Mouse (Mus musculus) C2C12 (cell line): Measurements from ENCODE around the gene Shf. TPM values are rescaled to one million over a fixed set of nuclear protein-coding genes. Genes with fewer than 3 reads are reported as not detected.

Source experiments
- H3K27me3 ChIP-seq: one replicate; pipeline ENCODE4 v1.6.1; 2011; ENCODE audit not compliant: control insufficient read depth, insufficient read depth, insufficient read length
- H3K36me3 ChIP-seq: one replicate; pipeline ENCODE4 v1.6.1; 2011; ENCODE audit not compliant: control insufficient read depth, insufficient read depth
- H3K4me3 ChIP-seq: one replicate; pipeline ENCODE4 v1.5.1; 2011; ENCODE audit warnings: mild to moderate bottlenecking, control low read depth; ENCODE audit not compliant: poor library complexity, insufficient read depth, severe bottlenecking
- H3K79me2 ChIP-seq: one replicate; pipeline ENCODE4 v1.6.1; 2011; ENCODE audit not compliant: control insufficient read depth, insufficient read depth
- H3K79me3 ChIP-seq: one replicate; pipeline ENCODE4 v1.6.1; 2011; ENCODE audit warnings: low read depth, control low read depth
- H3ac ChIP-seq: one replicate; pipeline ENCODE3; 2011; ENCODE audit warnings: low read depth; ENCODE audit not compliant: control insufficient read depth, insufficient read length
- CEBPB ChIP-seq: IDR thresholded peaks from one replicate; pipeline ENCODE4 v1.6.1; 2011; ENCODE audit warnings: low read depth, mild to moderate bottlenecking, control low read depth, moderate library complexity
- CTCF ChIP-seq: IDR thresholded peaks from one replicate; pipeline ENCODE4 v1.5.1; 2011; ENCODE audit not compliant: control insufficient read depth, insufficient read depth, insufficient read length
- FOSL1 ChIP-seq: IDR thresholded peaks from one replicate; pipeline ENCODE4 v1.8.0; 2011; ENCODE audit warnings: mild to moderate bottlenecking, low read length; ENCODE audit not compliant: poor library complexity, insufficient read depth, severe bottlenecking
- MAX ChIP-seq: IDR thresholded peaks from one replicate; pipeline ENCODE4 v1.6.1; 2011; ENCODE audit warnings: mild to moderate bottlenecking, control low read depth
- MYOD1 ChIP-seq: IDR thresholded peaks from one replicate; pipeline ENCODE4 v1.6.1; 2011; ENCODE audit warnings: low read depth; ENCODE audit not compliant: control insufficient read depth, insufficient read length
- MYOG ChIP-seq: IDR thresholded peaks from one replicate; pipeline ENCODE4 v1.6.1; 2011; ENCODE audit not compliant: control insufficient read depth, insufficient read length; ENCODE audit errors: extremely low read depth
- USF1 ChIP-seq: IDR thresholded peaks from one replicate; pipeline ENCODE4 v1.6.1; 2011; ENCODE audit warnings: low read depth, mild to moderate bottlenecking, control low read depth, moderate library complexity
- polyA plus RNA-seq: library from polyadenylated mRNA; unstranded; fragments of >200 nt; fragmentation: generic; extraction: Trizol; gene quantifications from one replicate; pipeline ENCODE4 v1.2.1, GENCODE M21; 2012; ENCODE audit warnings: missing spikeins

Gene Shf
- polyA plus RNA-seq, 1 experiment, result 38.7 TPM

DNA sequence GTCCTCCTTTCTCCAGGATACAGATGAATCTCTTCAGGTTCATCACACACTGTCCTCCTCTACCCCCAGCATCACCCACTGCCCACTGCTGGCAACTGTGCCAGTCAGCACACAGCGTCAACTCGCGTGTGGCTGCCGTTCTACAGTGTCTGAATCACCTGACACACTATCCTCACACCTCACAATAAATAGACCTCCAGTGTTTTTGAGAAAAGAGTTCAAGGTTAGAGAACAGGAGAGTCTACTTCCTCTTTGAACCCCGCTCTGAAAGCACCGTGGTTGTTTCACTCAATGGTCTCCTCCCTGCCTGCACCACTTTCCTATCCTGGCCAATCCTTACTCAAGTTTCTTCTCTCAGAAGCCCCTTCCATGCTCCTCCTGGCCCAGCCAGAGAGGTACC lies 7.8 kb downstream of the Shf start:
- no peak overlapping the region for H3ac ChIP-seq
- peaks cover 72% of the 10 kb centered on the region for H3K79me2 ChIP-seq
- peaks cover 35% of the 10 kb centered on the region for H3K79me3 ChIP-seq
- no peaks in the 10 kb centered on the region for H3K27me3 ChIP-seq
- TF ChIP-seq MAX (no peak), MYOG (no peak), FOSL1 (no peak), CEBPB (no peak), CTCF (no peak), MYOD1 (no peak), USF1 (no peak)
- no peak overlapping the region for H3K4me3 ChIP-seq
- H3K36me3 ChIP-seq, result peaks cover 47% of the 10 kb centered on the region

DNA sequence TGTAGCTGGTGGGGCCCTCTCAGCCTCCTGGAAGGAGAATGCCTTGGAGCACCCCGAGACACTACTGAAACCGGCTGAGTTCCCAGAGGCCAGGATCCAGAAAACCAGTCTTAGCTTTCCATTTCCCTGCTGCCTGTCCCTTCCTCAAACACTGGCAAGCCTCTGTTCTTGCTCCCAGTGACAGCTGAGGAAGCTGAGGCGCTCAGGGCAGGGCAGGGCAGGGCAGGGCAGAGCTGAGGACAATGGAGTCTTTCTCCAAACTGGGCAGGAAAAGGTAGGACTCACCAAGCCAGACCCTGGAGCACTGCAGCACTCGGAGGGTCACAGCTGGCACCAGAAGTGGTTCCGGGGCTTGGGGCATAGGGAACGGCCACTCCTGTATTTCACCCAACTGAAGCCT lies 8.7 kb downstream of the Shf start:
- no peak overlapping the region for H3ac ChIP-seq
- peaks cover 63% of the 10 kb centered on the region for H3K79me2 ChIP-seq
- TF ChIP-seq USF1 (no peak), FOSL1 (no peak)
- H3K79me3 ChIP-seq, result peaks cover 29% of the 10 kb centered on the region
- H3K4me3 ChIP-seq, result no peak overlapping the region
- no peaks in the 10 kb centered on the region for H3K27me3 ChIP-seq
- H3K36me3 ChIP-seq, result peaks cover 49% of the 10 kb centered on the region

DNA sequence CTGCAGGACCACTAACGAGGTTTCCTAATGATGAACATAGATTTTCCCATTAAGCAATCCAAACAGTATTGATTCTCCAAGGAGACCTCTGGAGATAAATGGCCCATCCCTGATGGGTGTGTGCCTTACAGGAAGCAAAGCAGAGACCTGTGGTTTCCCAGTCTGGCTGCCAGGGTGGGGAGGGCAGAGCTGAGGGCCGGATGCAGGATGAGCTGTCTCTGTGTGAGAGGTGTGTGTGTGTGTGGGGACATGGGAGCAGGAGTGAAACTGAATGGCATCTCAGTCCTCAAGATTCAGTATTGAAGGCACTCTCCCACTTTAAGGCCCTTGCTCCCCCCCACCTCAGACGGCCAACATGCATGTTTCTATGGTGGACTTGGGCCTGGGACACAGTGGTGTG lies 12.8 kb downstream of the Shf start:
- Histone ChIP-seq H3K79me3 (peaks cover 3% of the 10 kb centered on the region), H3K27me3 (no peaks in the 10 kb centered on the region), H3K79me2 (peaks cover 22% of the 10 kb centered on the region), H3K36me3 (peaks cover 47% of the 10 kb centered on the region), H3ac (no peak overlapping the region), H3K4me3 (no peak overlapping the region)
- TF ChIP-seq MAX (no peak), CTCF (no peak), FOSL1 (no peak), MYOD1 (no peak), USF1 (no peak), MYOG (no peak), CEBPB (no peak)

DNA sequence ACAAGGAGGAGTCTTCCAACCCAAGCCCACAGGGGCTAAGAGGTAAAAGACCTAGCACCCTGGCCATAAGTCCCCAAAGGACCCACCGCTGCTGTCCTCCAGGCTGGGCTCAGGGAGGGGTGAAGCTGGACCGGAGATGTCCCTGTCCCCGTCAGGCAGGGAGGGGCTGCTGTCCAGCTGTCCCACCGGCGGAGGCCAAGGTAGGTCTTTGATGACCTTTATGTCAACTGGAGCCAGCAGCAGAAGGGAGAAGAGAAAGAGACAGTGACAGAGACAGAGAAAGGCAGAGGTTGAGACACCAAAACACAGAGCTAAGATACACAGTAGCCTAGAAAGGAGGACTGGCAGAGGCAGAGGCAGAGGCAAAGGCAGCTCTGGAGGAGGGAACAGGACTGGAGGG lies 13.6 kb downstream of the Shf start:
- Histone ChIP-seq H3K27me3 (no peaks in the 10 kb centered on the region), H3ac (no peak overlapping the region), H3K79me2 (peaks cover 14% of the 10 kb centered on the region), H3K36me3 (peaks cover 47% of the 10 kb centered on the region), H3K4me3 (no peak overlapping the region), H3K79me3 (peaks cover 3% of the 10 kb centered on the region)
- no peak for TF ChIP-seq FOSL1
- TF ChIP-seq MYOD1, result no peak
- TF ChIP-seq MAX, result no peak
- no peak for TF ChIP-seq MYOG

DNA sequence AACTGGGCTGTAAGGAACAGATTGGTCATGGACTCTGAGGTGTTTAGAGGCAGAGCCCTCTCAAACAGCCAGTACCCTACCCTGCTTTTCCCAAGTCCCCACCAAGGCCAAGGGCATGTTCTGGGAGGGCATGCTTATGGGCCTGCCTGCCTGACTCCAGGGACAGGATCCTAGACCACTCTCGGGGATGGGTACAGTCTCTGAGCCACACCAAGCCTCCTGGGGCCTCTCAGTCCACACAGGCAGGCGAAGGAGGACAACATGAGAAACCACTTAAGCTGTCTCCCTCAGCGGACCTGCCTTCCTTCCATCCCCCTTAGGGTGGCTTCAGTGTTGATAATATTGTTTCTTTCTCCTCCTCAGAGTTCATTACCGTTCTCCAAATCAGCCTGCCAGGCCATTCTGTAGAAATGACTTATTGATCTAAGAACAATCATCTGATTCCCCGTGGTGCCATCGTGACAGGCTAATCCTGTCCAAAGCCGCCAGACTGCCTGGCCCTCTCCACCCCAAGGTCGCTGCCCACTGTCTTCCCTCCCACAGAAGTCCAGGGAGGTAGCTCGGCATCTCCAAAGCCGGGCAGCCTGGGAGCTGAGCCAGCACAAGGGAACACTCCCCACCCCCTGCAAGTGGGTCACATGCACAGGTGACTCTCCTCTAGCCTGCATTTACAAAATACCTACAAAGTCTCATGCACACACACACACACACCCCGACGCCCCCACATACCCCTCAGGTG lies 14.6 kb downstream of the Shf start:
- Histone ChIP-seq H3K36me3 (peaks cover 42% of the 10 kb centered on the region), H3K79me2 (peaks cover 4% of the 10 kb centered on the region), H3ac (no peak overlapping the region), H3K27me3 (no peaks in the 10 kb centered on the region), H3K79me3 (peaks cover 3% of the 10 kb centered on the region), H3K4me3 (no peak overlapping the region)
- no peak for TF ChIP-seq MAX

DNA sequence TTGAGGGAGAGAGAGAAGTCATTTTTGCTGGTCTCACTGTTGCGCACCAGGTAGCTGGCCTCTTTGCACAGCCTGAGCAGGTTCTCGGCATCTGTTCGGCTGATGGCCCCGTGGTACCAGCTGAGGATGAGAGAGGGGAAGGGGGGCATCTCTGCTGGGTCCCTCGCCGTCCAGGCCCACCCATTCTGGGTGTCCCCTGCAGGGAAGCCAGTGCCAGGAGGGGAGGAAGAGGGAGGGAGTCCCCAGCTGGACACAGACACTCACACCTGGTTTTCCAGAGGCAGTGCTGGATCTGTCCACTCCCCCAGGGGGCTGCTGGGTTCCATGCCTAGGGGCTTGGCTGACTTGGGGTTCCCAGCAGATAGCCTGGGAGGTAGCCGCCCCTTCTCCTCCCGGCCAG lies 15.2 kb downstream of the Shf start:
- peaks cover 2% of the 10 kb centered on the region for H3K79me3 ChIP-seq
- H3K27me3 ChIP-seq, result no peaks in the 10 kb centered on the region
- H3ac ChIP-seq, result no peak overlapping the region
- TF ChIP-seq CTCF (no peak), FOSL1 (no peak), CEBPB (no peak), MYOD1 (no peak), USF1 (no peak), MAX (no peak), MYOG (no peak)
- H3K79me2 ChIP-seq, result no peaks in the 10 kb centered on the region
- peaks cover 36% of the 10 kb centered on the region for H3K36me3 ChIP-seq
- H3K4me3 ChIP-seq, result no peak overlapping the region
